Mouse (Mus musculus): Measurements from ENCODE around the gene Rbks.
"Not testable (repeated sequence)": the region's sequence is repeated elsewhere in the genome, so short reads cannot be mapped to it uniquely, and the experiment has no call there.

Rbks gene

DNA sequence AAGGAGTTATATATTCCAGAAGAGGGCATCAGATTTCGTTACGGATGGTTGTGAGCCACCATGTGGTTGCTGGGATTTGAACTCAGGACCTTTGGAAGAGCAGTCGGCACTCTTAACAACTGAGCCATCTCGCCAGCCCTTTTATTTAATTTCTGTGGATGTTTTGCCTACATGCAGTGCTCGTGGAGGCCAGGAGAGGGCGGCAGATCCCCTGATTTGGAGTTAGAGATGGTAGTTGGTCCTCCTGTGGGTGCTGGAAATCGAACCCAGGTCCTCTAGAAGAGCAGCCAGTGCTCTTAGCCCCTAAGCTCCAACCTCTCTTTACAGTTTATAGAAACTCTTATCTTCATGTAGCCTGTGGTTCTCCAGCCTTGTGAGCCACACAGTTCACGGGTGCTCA is 108.8 kb downstream of the Rbks start:
- DNase-seq (ENCODE audit: extremely low read depth, low read depth) = not testable (repeated sequence)

DNA sequence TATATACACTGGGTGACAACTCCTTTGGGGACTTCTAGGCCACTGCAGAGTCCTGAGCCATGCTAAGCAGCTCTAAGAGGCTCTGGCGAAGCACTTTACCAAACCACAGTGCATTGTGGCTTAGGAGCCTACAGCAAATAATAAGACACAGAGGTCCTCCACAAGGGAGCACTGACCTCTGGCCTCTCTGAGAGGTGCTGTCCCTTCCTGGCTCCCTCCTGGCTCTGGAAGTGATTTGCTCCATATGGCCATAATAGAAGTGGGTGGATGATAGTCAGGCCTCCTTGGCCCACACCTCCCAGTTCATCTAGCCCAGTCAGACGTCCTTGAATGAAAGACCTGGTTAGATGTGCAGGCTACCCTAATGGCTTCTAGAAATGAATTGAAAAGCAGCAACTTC is 109.4 kb downstream of the Rbks start:
- DNase-seq (ENCODE audit: extremely low read depth, low read depth) = no peak

DNA sequence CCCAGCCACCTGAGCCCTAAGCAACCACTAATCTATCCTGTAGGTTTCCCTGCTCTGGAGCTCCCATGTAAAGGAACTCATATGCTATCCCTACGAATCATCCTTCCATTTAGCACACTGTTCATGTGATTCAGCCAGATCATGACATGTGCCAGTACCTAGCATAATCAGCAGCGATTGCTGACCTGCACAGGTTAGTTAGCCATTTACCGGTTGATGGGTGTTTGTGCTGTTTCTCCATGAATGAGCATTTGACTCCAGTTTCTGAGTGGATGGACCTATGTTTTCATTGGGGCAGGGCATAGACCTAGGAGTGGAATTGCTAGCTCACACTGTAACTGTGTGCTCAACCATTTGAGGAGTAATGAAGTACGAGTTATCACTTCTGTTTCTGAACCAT is 111.9 kb downstream of the Rbks start:
- no peak for DNase-seq (ENCODE audit: extremely low read depth, low read depth)

DNA sequence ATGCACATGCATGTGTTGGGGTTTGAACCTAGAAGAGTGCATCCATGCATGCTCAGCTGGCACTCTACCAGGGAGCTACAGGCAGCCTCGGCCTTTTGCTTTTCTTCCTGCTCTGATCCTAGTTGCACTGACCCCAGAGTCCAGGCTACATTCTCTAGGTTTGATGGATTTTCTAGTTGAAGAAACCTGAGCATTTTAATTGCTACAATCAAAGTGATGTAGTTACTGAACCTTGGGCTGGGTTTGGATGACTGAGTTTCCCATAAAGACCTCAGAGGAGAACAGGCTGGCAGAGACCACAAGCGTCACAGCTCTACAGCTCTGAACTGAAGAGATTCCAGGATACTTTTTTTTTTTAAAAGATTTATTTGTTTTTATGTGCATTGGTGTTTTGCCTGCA is 114.2 kb downstream of the Rbks start:
- no peak for DNase-seq (ENCODE audit: extremely low read depth, low read depth)

DNA sequence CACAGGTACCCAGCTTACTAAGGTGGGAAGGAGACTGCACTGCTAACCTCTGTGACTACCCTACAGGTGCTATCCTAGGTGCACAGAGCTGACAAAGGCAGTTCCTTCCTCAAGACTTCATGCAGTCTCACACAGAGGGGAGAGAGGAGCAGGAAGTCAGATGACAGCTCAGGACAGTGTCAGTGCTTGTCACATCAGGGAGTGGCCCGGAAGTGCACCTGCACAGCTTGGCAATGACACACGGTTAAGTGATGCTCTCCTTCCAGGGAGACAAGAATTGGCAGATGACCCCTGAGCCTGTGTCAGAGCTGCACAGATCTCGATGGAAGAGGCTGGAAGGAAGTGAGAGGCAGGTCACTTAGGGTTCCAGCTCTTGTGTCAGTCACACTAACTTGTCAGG is 115.5 kb downstream of the Rbks start:
- no peak for DNase-seq (ENCODE audit: extremely low read depth, low read depth)

DNA sequence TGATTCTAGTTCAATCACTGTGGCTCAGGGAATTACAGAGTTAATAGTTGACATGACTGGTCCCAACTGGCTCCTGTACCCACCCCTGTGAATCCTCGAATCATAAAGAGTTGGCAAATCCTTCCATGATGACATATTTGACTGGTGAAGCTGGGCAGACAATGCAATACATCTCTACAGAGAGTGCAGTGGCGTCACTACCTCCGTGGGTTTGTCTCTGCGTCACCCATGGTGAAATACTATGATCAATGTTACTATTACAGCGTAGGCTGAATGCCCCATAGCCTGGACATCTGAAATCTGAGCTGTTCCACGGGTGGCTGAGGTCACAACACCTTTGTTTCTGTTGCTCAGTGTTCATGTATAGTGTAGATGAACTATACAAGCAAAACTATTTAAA is 116.2 kb downstream of the Rbks start:
- no peak for DNase-seq (ENCODE audit: extremely low read depth, low read depth)

DNA sequence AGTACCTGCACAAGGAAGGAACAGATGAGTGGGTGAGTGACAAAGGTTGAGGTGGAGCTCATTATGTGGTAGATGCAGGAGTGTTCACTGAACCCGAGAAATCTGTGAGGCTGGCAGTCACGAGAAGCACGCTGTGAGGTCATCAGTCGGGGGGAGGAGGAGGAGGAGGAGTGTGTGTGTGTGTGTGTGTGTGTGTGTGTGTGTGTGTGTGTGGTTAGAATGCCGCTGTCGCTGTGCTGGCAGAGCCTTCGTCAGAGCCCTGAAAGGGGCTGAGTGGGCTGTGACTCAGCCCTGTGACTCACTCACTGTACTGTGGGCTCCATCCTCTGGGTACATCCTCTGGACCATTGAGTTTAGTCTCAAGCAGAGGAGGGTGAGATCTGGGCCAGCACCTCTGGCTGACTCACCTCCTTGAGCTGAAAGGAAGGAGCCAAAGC is 120.9 kb downstream of the Rbks start:
- DNase-seq (ENCODE audit: extremely low read depth, low read depth) = no peak
